Mouse (Mus musculus): ENCODE measurements at regions not wholly inside any gene's neighbourhood (a gene's known extent, or its start where the extent isn't known, plus 50 kb on each side); places are given as distances from the start of the nearest gene placed in this dataset.

- TF ChIP-seq POLR2A (IDR thresholded peaks at IDR 0.05; ENCODE audit: low read depth, low read length) (no peak), CTCF (conservative IDR thresholded peaks at IDR 0.05; ENCODE audit: insufficient read depth, insufficient read length, low read depth, low read length) (no peak)
Observed at GRCm38 (mm10) chr7:37180416-37180815, 482.5 kb downstream of the Tshz3 start.

Measured in kidney, adult 2 months (tissue).